Mouse (Mus musculus): ENCODE results near the gene Tfap2e.
A peak's percentile ranks its signal among the peaks of the same experiment; 100 is the strongest.

The Tfap2e gene

DNA sequence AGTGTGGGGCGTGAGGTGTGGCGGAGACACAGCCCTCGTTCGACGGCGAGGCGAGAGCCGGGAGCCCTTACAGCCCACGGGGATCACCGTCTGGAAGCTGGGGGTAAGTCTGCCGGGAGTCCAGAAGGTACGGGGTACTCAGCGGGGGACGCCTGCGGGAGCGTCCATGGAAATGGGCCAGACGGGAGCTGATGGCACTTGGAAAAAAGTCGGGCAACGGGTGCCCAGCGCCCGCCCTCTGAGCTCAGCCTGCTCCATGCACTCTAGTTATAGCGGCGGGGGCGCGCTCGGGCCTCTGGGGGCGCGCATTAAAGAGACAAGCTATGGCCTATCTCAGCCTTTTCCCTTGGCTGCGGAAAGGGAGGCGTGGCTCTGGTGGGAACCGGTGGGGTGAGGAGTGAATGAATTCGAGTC lies at the start of gene Tfap2e:
TSS of gene Tfap2e (minus strand) at position 240 of the 414 bp plus-strand sequence.
- DNase-seq (ENCODE audit: low spot score in 2 of 2), result peak in 1 of 2 experiments; percentile 52

GRCm38 (mm10) chr4:126782996-126783395 lies 47.0 kb upstream of the Tfap2e start:
- DNase-seq (ENCODE audit: low spot score in 2 of 2), result peak; percentile 74 to 77

GRCm38 (mm10) chr4:126782512-126782911 lies 46.5 kb upstream of the Tfap2e start:
- peak; percentile 72 to 73 for DNase-seq (ENCODE audit: low spot score in 2 of 2)

DNA sequence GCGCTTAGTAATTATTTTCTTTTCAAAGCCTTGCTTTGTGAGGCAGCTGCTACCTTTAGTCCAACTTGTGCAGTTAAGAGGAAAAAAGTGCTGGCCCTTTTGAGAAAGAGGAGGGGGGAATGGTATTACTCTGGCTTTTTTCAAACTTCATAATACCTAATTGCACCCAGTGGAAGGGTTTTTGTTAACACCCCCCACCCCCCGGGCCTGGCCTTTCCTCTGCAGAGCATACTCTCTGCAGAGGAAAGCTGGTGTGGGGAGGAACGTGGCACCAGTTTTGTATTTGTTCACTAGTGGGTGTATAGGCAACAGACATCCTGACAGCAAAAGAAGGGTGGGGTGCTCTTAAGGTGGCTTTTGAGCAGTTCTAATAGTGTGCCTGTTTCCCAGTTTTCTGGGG lies 45.8 kb upstream of the Tfap2e start:
- no peak for DNase-seq (ENCODE audit: low spot score in 2 of 2)

- DNase-seq (ENCODE audit: low spot score in 2 of 2), result no peak
These were observed 44.1 kb upstream of the Tfap2e start for GRCm38 (mm10) chr4:126779826-126780775.

GRCm38 (mm10) chr4:126779148-126779581 lies 43.1 kb upstream of the Tfap2e start:
- peak in 1 of 2 experiments; percentile 32 for DNase-seq (ENCODE audit: low spot score in 2 of 2)

- DNase-seq (ENCODE audit: low spot score in 2 of 2), result no peak
These were observed 39.1 kb upstream of the Tfap2e start for GRCm38 (mm10) chr4:126775182-126775581.

- no peak for DNase-seq (ENCODE audit: low spot score in 2 of 2)
These were observed 37.8 kb upstream of the Tfap2e start for GRCm38 (mm10) chr4:126773871-126774270.

- DNase-seq (ENCODE audit: low spot score in 2 of 2), result no peak
These were observed 34.8 kb upstream of the Tfap2e start for GRCm38 (mm10) chr4:126770831-126771230.

DNA sequence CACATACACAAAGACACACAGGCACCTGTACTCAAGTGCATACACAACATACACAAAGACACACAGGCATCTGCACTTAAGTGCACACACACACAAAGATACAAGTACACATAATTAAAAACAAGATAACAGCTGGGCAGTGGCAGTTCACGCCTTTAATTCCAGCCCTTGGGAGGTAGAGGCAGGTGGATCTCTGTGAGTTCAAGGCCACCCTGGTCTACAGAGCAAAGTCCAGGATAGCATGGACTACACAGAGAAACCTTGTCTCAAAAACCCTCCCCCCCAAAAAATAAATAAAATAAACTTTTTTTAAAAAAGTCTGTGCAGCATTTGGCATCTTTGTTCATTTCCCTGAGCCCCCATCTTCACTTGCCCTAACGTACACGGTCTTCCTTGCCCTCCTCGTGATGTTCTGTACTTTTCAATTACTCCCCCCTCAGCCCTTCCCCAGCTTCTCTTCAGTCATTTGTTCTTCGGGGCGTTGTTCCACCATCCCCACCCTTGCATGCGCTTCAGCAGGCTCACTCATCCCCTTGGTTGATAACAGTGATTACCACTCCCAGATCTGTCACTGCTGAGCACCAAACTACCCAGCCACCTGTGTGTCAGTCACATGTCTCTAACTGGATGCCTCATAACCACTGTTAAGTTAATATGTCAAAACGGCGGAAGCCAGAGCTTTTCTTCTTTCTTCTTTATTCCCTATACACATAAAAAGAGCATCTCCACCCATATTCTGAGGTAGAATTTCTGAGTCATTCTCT lies 33.9 kb upstream of the Tfap2e start:
- no peak for DNase-seq (ENCODE audit: low spot score in 2 of 2)

- no peak for DNase-seq (ENCODE audit: low spot score in 2 of 2)
These were observed 27.4 kb upstream of the Tfap2e start for GRCm38 (mm10) chr4:126763483-126763882.

- no peak for DNase-seq (ENCODE audit: low spot score in 2 of 2)
These were observed 26.7 kb upstream of the Tfap2e start for GRCm38 (mm10) chr4:126762586-126763359.

DNA sequence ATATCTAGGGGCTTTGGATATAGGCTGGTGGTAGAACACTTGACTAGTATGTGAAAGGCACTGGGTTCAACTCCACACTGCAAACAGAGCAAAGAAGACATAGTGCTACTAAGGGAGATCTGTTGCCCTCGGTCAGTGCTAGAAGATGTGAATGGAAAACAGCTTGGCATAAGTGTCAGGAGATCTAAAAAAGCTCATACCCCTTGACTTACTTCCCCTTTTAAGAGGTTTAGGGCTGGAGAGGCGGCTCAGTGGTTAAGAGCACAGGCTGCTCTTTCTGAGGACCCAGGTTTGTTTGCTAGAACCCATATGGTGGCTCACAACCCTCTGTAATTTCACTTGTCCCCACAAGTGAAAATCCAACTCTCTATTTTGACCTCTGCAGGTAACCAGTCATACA lies 23.4 kb upstream of the Tfap2e start:
- no peak for DNase-seq (ENCODE audit: low spot score in 2 of 2)

DNA sequence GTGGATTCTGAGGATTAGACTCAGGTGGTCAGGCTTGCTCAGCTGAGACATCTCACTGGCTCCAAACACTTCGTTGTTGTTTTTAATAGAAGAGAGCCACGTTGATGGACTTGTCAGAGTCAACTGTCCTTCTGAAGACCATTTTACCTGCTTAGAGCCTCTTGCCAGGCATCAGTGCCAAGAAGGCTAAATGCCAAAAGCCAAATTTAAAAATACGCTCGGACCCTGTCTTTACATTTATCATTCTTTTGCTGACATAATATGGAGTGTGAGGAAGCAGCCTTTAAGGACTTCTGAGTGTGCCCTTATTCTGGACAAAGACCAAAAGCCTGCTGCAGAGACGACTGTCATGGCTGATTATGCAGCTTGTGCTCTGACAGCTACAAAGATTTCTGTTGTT lies 22.3 kb upstream of the Tfap2e start:
- no peak for DNase-seq (ENCODE audit: low spot score in 2 of 2)

DNA sequence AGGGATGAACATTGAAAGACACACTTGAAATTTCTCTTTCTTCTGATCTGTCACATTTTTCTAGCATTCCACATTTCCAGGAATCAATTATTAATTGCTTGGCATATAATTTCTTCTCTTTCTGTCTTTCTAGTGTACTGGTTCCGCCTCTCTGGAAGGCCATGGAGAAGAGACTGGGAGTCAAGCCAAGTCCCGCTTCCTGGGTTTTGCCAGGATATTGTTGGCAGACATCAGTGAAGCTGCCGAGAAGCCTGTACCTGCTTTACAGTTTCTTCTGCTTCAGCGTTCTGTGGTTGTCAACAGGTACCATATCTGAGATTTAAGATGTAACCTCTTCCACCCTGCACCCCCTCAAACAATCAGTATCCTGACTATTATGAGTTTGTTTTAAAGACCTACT lies 20.7 kb upstream of the Tfap2e start:
- DNase-seq (ENCODE audit: low spot score in 2 of 2), result peak; percentile 71

- no peak for DNase-seq (ENCODE audit: low spot score in 2 of 2)
These were observed 18.8 kb upstream of the Tfap2e start for GRCm38 (mm10) chr4:126754736-126755374.

- DNase-seq (ENCODE audit: low spot score in 2 of 2), result no peak
These were observed 18.2 kb upstream of the Tfap2e start for GRCm38 (mm10) chr4:126754231-126754611.

DNA sequence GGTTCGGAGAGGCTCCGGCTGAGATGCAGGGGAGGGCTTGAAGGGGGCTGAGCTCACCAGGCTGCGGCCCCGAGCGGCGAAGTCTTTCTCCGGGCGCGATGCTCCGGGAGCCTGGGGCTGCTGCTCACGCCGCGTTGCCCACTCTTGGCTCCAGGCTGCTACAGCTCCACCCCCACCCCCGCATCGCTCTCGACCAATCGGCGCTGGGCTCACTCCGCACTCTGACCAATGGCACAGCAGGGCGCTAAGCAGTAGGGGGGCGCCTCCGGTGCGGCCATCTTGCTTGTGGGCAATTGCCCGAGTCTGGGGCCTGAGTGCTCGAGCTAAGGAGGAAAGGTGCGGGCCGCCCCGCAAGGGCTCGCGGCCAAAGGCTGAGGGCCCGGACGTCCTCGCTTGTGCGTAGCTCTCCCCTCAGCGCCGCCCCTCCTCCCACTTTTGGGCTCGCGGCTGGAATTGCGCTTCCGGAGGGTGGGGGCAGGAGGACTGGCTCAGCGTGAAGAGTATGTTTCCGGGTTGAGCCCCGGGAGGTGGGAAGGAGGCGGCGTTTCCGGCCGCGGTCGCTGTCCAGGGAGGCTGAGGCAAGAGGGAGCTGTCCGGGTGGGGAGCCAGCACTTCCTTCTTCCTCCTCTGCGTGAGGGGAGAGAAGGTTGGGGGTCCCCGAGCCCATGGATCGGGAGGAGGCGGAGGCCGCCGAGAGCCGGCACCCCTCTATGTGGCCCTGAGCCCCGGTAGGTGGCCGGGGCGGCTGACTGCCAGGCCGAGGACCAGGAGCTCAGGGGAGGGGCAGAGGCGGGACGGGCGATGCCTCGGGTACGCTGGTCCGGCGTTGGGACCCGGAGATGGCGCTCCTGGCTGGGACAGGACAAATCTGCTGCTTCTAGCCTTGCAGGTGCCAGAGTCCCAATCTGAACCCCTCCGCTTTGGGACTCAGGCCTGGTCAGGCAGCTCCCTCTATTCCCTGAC lies 17.5 kb upstream of the Tfap2e start, which contains the start of the genes Ncdn and AU040320:
TSS of gene Ncdn (minus strand) at position 171 of the 963 bp plus-strand sequence.
TSS of gene AU040320 (plus strand) at position 277 of the 963 bp plus-strand sequence.
- peak; percentile 98 to 99 for DNase-seq (ENCODE audit: low spot score in 2 of 2)

DNA sequence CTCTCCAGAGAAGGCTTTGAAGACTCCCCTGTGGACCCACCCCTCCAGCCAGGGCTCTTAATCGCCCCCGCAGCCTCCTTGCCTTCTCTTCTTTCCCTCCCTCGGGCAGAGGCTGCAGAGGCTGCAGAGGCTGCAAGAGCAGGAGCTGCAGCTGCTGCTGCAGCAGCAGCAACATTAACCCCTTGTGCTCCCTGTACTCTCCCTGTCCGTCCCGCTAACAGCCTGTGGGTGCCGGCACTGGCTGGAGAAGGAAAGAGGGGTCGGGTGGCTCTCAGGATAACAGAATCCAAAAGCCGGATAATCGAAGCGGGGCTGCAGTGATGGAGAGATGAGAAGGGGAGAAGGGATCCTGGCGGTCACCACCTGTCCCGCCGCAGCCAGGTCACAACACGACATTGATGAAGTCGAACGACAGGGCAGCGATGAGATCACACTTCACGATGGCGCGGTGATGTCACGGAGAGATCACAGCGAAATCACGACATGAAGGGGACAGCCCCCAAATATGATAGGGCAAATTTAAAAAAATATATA lies 16.6 kb upstream of the Tfap2e start:
- DNase-seq (ENCODE audit: low spot score in 2 of 2), result peak; percentile 62 to 75

Data from right cerebral cortex, postnatal 10 days (tissue).